Mouse (Mus musculus): ENCODE results near the gene Pbxip1. TPM values are rescaled to one million over a fixed set of nuclear protein-coding genes. Genes with fewer than 3 reads are reported as not detected.

Pbxip1 gene
- polyA plus RNA-seq, 1 experiment from 2014 or later: 29.8 TPM

- H3K4me1 ChIP-seq: peaks cover 8% of the 10 kb centered on the region
- ATAC-seq (ENCODE audit: insufficient number of reproducible peaks, insufficient read depth, low FRiP score, low TSS enrichment): no peak
- H3K36me3 ChIP-seq: no peaks in the 10 kb centered on the region
- no peak overlapping the region for H3K27ac ChIP-seq
- no peak overlapping the region for H3K4me2 ChIP-seq (replicated peaks)
- H3K4me3 ChIP-seq: no peak overlapping the region
- no peaks in the 10 kb centered on the region for H3K9me3 ChIP-seq
- H3K27me3 ChIP-seq: no peaks in the 10 kb centered on the region
- WGBS: 62% methylated on average over 3 of the region's 3 CpGs
- no peak overlapping the region for H3K9ac ChIP-seq
These were observed 59.9 kb downstream of the Pbxip1 start for GRCm38 (mm10) chr3:89496366-89496765.

DNA sequence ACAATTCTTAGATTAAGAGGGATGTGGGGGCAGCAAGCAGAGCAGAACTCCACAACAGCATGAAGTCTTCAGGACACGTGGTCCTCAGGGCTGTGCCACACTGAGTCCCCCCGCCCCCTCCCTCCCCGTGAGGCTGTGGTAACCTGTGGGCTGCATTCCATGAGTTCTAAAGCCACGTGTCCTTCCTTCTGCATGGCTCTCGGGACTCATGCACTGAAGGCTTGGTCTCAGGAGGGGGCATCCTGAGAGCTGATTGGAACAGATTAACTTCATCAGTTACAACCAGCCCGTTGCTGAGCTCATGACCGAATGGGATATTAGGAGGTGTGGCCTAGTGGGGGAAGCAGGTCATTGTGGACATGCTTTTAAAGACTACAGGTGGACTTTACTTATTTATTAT is 63.2 kb downstream of the Pbxip1 start:
- no peaks in the 10 kb centered on the region for H3K36me3 ChIP-seq
- H3K9ac ChIP-seq: no peak overlapping the region
- no peaks in the 10 kb centered on the region for H3K9me3 ChIP-seq
- no peak overlapping the region for H3K4me2 ChIP-seq (replicated peaks)
- no peaks in the 10 kb centered on the region for H3K27me3 ChIP-seq
- no peaks in the 10 kb centered on the region; the same call in 1 of the 2 replicates for H3K4me1 ChIP-seq
- H3K4me3 ChIP-seq: no peak overlapping the region
- 44% methylated on average over 7 of the region's 7 CpGs for WGBS
- H3K27ac ChIP-seq: no peak overlapping the region
- ATAC-seq (ENCODE audit: insufficient number of reproducible peaks, insufficient read depth, low FRiP score, low TSS enrichment): no peak

Other genes with a start within 250 kb of the Pbxip1 start
- gene Gba, start 233.8 kb upstream of the Pbxip1 start, polyA plus RNA-seq (2016; fragmentation: Nextera tagmentation; extraction: Ambion mirVana): 33.2 and 34.9 TPM in 2 replicates
- gene Thbs3, start 221.5 kb upstream of the Pbxip1 start, polyA plus RNA-seq (2016; fragmentation: Nextera tagmentation; extraction: Ambion mirVana): 42.6 and 46.2 TPM in 2 replicates
- 208 and 211 TPM in 2 replicates for gene Mtx1, start 209.6 kb upstream of the Pbxip1 start, polyA plus RNA-seq (2016; fragmentation: Nextera tagmentation; extraction: Ambion mirVana)
- 0.78 and 1.6 TPM in 2 replicates for gene Muc1, start 207.6 kb upstream of the Pbxip1 start, polyA plus RNA-seq (2016; fragmentation: Nextera tagmentation; extraction: Ambion mirVana)
- 297 and 306 TPM in 2 replicates for gene Krtcap2, start 190.7 kb upstream of the Pbxip1 start, polyA plus RNA-seq (2016; fragmentation: Nextera tagmentation; extraction: Ambion mirVana)
- 6.2 and 7.7 TPM in 2 replicates for gene Trim46, start 190.4 kb upstream of the Pbxip1 start, polyA plus RNA-seq (2016; fragmentation: Nextera tagmentation; extraction: Ambion mirVana)
- gene Dpm3, start 177.3 kb upstream of the Pbxip1 start, polyA plus RNA-seq (2016; fragmentation: Nextera tagmentation; extraction: Ambion mirVana): 101 and 103 TPM in 2 replicates
- 56.6 and 62.0 TPM in 2 replicates for gene Slc50a1, start 166.1 kb upstream of the Pbxip1 start, polyA plus RNA-seq (2016; fragmentation: Nextera tagmentation; extraction: Ambion mirVana)
- 32.6 and 36.1 TPM in 2 replicates for gene Efna1, start 155.6 kb upstream of the Pbxip1 start, polyA plus RNA-seq (2016; fragmentation: Nextera tagmentation; extraction: Ambion mirVana)
- gene Efna3, start 113.7 kb upstream of the Pbxip1 start, polyA plus RNA-seq (2016; fragmentation: Nextera tagmentation; extraction: Ambion mirVana): 12.8 and 15.8 TPM in 2 replicates
- gene Efna4, start 98.7 kb upstream of the Pbxip1 start, polyA plus RNA-seq (2016; fragmentation: Nextera tagmentation; extraction: Ambion mirVana): 47.1 and 48.8 TPM in 2 replicates
- gene Adam15, start 86.7 kb upstream of the Pbxip1 start, polyA plus RNA-seq (2016; fragmentation: Nextera tagmentation; extraction: Ambion mirVana): 42.7 and 45.5 TPM in 2 replicates
- gene Dcst2, start 74.7 kb upstream of the Pbxip1 start, polyA plus RNA-seq (2016; fragmentation: Nextera tagmentation; extraction: Ambion mirVana): 0.13 and 0.38 TPM in 2 replicates
- gene Dcst1, start 71.5 kb upstream of the Pbxip1 start, polyA plus RNA-seq (2016; fragmentation: Nextera tagmentation; extraction: Ambion mirVana): 0.32 and 0.57 TPM in 2 replicates
- 0.83 and 1.9 TPM in 2 replicates for gene Zbtb7b, start 41.9 kb upstream of the Pbxip1 start, polyA plus RNA-seq (2016; fragmentation: Nextera tagmentation; extraction: Ambion mirVana)
- 0.09 and 0.64 TPM in 2 replicates for gene Lenep, start 33.9 kb upstream of the Pbxip1 start, polyA plus RNA-seq (2016; fragmentation: Nextera tagmentation; extraction: Ambion mirVana)
- 30.3 TPM in 2 replicates for gene Flad1, start 24.8 kb upstream of the Pbxip1 start, polyA plus RNA-seq (2016; fragmentation: Nextera tagmentation; extraction: Ambion mirVana)
- 480 and 499 TPM in 2 replicates for gene Cks1b, start 18.3 kb upstream of the Pbxip1 start, polyA plus RNA-seq (2016; fragmentation: Nextera tagmentation; extraction: Ambion mirVana)
- 94.5 and 97.5 TPM in 2 replicates for gene Shc1, start 18.3 kb upstream of the Pbxip1 start, polyA plus RNA-seq (2016; fragmentation: Nextera tagmentation; extraction: Ambion mirVana)
- 67.3 and 67.9 TPM in 2 replicates for gene Pygo2, start 6.5 kb upstream of the Pbxip1 start, polyA plus RNA-seq (2016; fragmentation: Nextera tagmentation; extraction: Ambion mirVana)
- gene Pmvk, start 17.8 kb downstream of the Pbxip1 start, polyA plus RNA-seq (2016; fragmentation: Nextera tagmentation; extraction: Ambion mirVana): 57.0 and 58.8 TPM in 2 replicates
- gene Kcnn3, start 83.5 kb downstream of the Pbxip1 start, polyA plus RNA-seq (2016; fragmentation: Nextera tagmentation; extraction: Ambion mirVana): 2.1 and 2.5 TPM in 2 replicates

Data from embryonic facial prominence, embryonic 12.5 days (tissue).